Mouse (Mus musculus) right cerebral cortex, postnatal 36 days (tissue): Measurements from ENCODE around the gene Dennd1a.

Experiments
- DNase-seq, 2 experiments: peaks; one replicate each; pipeline ENCODE4 v3.0.0; 2022; ENCODE audit warnings: low spot score in 2 of 2, mixed read lengths in 1 of 2

Dennd1a gene

GRCm38 (mm10) chr2:37776016-37776415, 511.2 kb downstream of the Dennd1a start, which contains the start of gene Crb2:
Gene Crb2 (plus strand): TSS chr2:37776249.
- DNase-seq = no peak

- DNase-seq = no peak
These were observed 512.6 kb downstream of the Dennd1a start for GRCm38 (mm10) chr2:37774571-37774970.

DNA sequence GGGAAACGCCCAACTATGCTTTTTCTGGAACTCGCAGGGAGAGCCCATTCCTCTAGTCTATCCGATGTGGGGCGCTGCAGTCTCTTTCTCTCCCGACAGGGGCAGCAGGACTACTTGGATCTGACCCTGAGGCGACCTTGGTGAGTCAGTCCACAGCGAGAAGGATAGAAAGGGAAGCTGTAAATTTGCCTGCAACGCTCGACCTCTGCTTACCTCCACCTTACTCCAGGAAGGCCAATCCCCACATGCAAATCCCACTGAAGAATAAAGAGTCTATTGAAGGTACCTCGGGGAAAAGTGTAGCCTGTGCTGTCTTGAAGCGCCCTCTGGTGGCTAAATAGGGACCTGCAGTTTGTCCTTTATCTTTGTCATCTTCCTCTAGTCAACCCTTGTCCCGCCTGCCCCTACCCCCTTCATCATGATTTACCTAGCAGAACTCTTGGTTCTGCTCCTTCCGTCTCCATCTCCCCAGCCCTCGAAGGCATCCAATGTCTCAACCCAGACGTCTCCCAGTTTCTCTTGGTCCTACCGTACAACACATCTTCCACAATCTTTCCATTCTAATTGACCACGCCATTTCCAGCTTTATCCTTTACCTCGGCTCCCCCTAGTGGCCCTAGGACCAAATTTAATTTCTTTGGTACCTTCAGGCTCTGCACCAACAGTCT, 515.4 kb downstream of the Dennd1a start:
- DNase-seq = peak; percentile 84 to 85

DNA sequence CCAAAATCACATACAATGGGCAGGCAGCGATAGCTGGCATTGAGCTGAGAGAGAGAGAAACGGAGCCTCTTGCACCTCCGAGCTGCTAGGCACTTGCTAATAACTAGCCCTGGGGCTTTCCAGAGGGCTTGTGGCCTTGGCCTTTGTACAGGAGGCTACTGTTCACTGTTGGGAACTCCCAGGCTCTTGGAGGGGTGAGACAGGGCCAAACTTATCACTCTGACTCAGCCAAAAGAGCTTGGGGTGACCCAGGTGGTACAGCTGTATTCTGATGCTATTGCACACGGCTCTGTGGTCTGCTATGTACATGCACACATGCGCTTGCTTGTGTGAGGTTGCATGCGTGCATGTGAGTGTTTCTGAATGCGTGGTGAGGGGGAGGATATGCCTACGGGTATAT, 517.4 kb downstream of the Dennd1a start:
- DNase-seq = no peak

DNA sequence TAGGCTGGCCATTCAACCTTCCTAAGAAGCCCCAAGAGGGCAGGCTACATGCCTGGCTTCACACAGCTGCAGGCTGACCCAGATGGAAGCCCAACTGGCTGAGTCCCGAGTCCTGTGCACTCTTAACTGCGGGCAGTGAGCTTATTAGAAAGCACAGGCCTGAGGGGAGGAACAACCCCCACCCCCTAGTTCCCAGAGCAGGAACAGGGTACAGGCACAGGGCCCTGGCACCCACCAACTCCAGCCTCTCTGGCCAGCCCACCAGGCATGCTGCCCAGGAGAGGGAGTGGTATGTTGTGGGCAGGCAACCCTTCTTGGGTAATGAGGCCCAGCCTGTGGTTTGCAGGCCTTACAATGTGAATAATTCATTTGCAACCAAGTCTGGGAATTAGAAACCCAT, 518.3 kb downstream of the Dennd1a start:
- peak; percentile 54 to 59 for DNase-seq

- no peak for DNase-seq
These were observed 519.5 kb downstream of the Dennd1a start for GRCm38 (mm10) chr2:37767739-37768138.

GRCm38 (mm10) chr2:37767080-37767547, 520.1 kb downstream of the Dennd1a start:
- peak; percentile 63 to 74 for DNase-seq

DNA sequence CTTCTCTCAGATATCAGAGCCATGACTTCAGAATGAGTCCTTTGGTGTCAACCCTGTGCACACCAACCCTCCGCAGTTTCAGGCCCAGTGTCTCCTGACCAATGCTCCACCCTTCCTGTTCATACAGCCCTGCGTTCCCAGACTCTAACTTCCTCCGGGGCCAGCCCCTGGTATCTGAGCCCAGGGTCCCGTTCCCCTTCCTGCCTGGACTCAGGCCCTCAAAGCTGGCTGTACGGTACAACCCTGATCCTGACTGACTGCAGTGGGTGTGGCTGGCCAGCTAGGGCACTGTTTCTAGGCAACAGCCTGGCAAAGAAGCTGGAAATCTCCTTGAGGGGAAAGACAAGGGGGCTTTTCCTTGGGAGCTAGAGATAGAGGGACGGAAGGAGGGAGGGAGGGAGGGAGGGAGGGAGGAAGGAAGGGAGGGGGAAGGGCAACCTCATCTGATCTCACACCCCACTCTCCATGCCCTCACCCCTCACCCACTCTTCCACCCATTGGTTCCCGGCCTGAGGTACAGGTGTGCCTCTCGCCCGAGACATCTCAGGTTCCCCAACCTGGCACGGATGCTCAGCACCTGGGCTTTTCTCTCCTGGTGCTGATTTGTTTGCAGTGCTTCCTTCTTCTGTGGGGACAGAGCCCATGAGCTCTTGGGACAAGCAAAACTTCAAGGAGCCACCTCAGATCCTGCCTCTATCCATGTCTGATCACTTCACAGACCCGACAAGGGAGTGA, 521.0 kb downstream of the Dennd1a start:
- DNase-seq = no peak

DNA sequence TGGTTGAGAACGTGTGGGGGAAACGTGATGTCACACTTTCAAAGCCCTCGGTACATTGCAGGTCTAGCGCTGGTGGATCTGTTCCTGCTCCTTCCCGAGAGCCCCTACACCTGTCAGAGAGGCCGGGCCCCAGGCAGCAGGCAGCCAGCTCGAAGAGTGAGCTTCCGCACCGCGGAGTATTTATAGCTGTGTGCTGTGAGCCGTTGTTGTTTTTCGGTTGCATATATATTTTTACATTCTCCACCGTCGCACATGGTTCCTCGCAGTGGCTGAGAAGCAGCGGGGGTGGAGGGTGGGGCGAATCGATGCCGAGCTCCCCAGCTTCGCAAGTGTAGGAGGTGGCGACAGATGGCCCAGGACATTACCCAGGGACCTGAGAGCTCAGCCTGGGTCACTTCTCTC, 522.1 kb downstream of the Dennd1a start:
- DNase-seq = peak; percentile 66 to 79

GRCm38 (mm10) chr2:37764514-37764913, 522.7 kb downstream of the Dennd1a start:
- DNase-seq = no peak

- DNase-seq = no peak
These were observed 523.6 kb downstream of the Dennd1a start for GRCm38 (mm10) chr2:37763638-37764037.

- DNase-seq = no peak
These were observed 526.6 kb downstream of the Dennd1a start for GRCm38 (mm10) chr2:37760633-37761032.

DNA sequence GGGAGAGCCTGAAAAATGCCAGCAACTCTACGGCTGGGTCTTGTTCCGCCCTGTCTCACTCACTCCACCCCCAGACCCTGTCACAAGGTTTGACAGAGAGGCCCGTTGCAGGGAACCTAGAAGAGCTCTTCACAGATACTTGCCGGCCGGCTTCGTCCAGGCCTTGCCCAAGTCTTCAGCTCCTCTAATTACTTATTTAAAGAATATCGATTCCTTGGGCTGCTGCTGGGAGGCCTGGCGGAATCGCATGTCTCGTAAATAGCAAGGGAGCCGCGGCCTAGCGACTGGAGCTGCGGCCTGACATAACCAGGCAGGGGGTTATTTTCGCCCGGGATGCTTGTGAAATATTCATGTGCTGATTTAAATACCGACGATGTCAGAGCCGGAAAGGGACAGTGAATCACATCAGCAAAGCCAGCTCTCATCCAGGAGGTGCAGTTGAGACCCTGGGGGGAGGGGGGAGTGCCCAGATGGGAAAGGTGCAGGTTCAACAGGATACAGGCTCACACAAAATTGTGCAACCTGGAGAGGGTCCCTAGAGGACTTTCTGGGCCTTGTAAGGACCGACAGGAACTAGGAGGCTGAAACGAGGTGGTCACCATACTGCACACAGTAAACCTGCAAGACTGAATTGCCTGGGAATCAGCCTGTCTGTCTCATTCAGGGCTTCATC, 528.7 kb downstream of the Dennd1a start:
- no peak for DNase-seq

DNA sequence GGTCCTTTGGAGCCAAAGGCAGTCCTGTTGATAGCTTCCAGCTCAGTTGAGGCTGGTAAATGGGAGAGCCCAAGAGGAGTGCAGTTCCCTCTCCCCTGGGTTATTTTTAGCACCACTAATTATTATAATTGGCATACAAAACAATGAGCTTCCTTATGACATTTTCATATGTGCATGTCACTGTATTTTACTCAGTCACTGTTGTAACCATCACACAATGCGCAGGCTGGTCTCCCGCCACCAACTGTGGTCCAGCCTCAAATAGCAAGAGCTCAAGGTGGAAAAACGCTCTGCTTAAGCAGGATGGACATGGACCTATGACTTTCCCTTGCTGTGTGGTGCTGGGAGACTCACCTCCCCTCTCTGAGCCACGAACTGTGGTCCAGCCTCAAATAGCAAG, 529.4 kb downstream of the Dennd1a start:
- DNase-seq = no peak

- DNase-seq = no peak
These were observed 530.2 kb downstream of the Dennd1a start for GRCm38 (mm10) chr2:37757016-37757415.

- DNase-seq = no peak
These were observed 530.8 kb downstream of the Dennd1a start for GRCm38 (mm10) chr2:37756220-37756930.

- DNase-seq = no peak
These were observed 536.1 kb downstream of the Dennd1a start for GRCm38 (mm10) chr2:37751114-37751513.

GRCm38 (mm10) chr2:37749323-37749722, 537.9 kb downstream of the Dennd1a start:
- no peak for DNase-seq
